Comparison of ENCODE assay signal across 8 mouse cellular contexts in genomic region chr1:69688961-69689360, GRCm38 (mm10). TPM values are rescaled to one million over a fixed set of nuclear protein-coding genes. Genes with fewer than 3 reads are reported as not detected.
A peak's percentile ranks its signal among the peaks of the same experiment; 100 is the strongest.
DNase-seq lines count a peak whose midpoint lies in the region; ATAC-seq and TF ChIP-seq lines count a peak whose summit lies in the region.

No protein-coding gene starts in this region.

- H3K4me1 ChIP-seq in intestine, postnatal 0 days (replicated peaks; ENCODE audit: control insufficient read depth, insufficient read depth, low read length), result no peaks in the 10 kb centered on the region
- peaks cover 23% of the 10 kb centered on the region for H3K4me1 ChIP-seq in midbrain, embryonic 10.5 days
- 0 out of 2 replicates have a peak, but pooled peaks cover 4% of the 10 kb centered on the region for H3K4me1 ChIP-seq in stomach, embryonic 15.5 days

- H3K36me3 ChIP-seq in intestine, postnatal 0 days (ENCODE audit: control insufficient read depth, insufficient read depth), result no peaks in the 10 kb centered on the region
- H3K36me3 ChIP-seq in midbrain, embryonic 10.5 days, result no peaks in the 10 kb centered on the region
- H3K36me3 ChIP-seq in stomach, embryonic 15.5 days, result no peaks in the 10 kb centered on the region

- peak; percentile 4 for DNase-seq in 3134 (ENCODE audit: extremely low read depth, insufficient read length, low spot score)
- DNase-seq in T-cell, adult 2 months (ENCODE audit: low spot score), result peak; percentile 61
- DNase-seq in heart, adult 18-20 months, result peak; percentile 78 to 83
- DNase-seq in left cerebral cortex, postnatal 4 days, result peak; percentile 45
- peak; percentile 66 for DNase-seq in midbrain, embryonic 10.5 days (ENCODE audit: low spot score)

- peak overlapping the region; percentile 81 for H3K4me2 ChIP-seq in intestine, postnatal 0 days (replicated peaks; ENCODE audit: low read depth)
- peak overlapping the region; percentile 37 for H3K4me2 ChIP-seq in stomach, embryonic 15.5 days

- no peak overlapping the region for H3K27ac ChIP-seq in intestine, postnatal 0 days (ENCODE audit: low read depth, low read length)
- H3K27ac ChIP-seq in midbrain, embryonic 10.5 days (replicated peaks), result no peak overlapping the region
- no peak overlapping the region for H3K27ac ChIP-seq in stomach, embryonic 15.5 days

- H3K9me3 ChIP-seq in intestine, postnatal 0 days (ENCODE audit: control insufficient read depth), result no peaks in the 10 kb centered on the region
- no peaks in the 10 kb centered on the region for H3K9me3 ChIP-seq in midbrain, embryonic 10.5 days (replicated peaks)
- no peaks in the 10 kb centered on the region for H3K9me3 ChIP-seq in stomach, embryonic 15.5 days

- 2% methylated on average over 5 of the region's 5 CpGs for WGBS in intestine, postnatal 0 days
- WGBS in midbrain, embryonic 10.5 days, result 0% methylated on average over 5 of the region's 5 CpGs
- WGBS in stomach, embryonic 15.5 days, result 1% methylated on average over 5 of the region's 5 CpGs

- peak; percentile 92 for TF ChIP-seq CTCF in intestine, postnatal 0 days (IDR thresholded peaks at IDR 0.05; ENCODE audit: low read depth)

- no peak overlapping the region for H3K9ac ChIP-seq in intestine, postnatal 0 days (ENCODE audit: low read depth, low read length)
- H3K9ac ChIP-seq in stomach, embryonic 15.5 days, result no peak overlapping the region

- no peaks in the 10 kb centered on the region for H3K27me3 ChIP-seq in intestine, postnatal 0 days (replicated peaks; ENCODE audit: control insufficient read depth, insufficient read depth, low read length)
- H3K27me3 ChIP-seq in midbrain, embryonic 10.5 days (ENCODE audit: low read depth, poor library complexity, severe bottlenecking), result no peaks in the 10 kb centered on the region
- no peaks in the 10 kb centered on the region for H3K27me3 ChIP-seq in stomach, embryonic 15.5 days (replicated peaks)

- intact Hi-C loops in left cerebral cortex, postnatal 4 days (cut with DNase I), result loop anchor here (5.0 kb wide), 2 partner anchors 357 to 447 kb away; no protein-coding TSS in a partner anchor

- H3K4me3 ChIP-seq in intestine, postnatal 0 days (ENCODE audit: low read depth, low read length), result no peak overlapping the region
- H3K4me3 ChIP-seq in midbrain, embryonic 10.5 days, result no peak overlapping the region
- no peak overlapping the region for H3K4me3 ChIP-seq in stomach, embryonic 15.5 days (replicated peaks)

- ATAC-seq in common myeloid progenitor, adult 5-6 weeks (replicated peaks; ENCODE audit: low read depth, poor library complexity, severe bottlenecking), result peak; percentile 72
- no peak for ATAC-seq in intestine, postnatal 0 days
- no peak for ATAC-seq in stomach, embryonic 15.5 days (ENCODE audit: insufficient read depth, low FRiP score, low read depth)

RNA-seq across cellular contexts. Expression of gene Ikzf2, which starts 1.9 kb away (rescaled TPM):
- 34.4 and 35.4 TPM in 2 replicates for total RNA-seq in common myeloid progenitor, adult 5-6 weeks (2017)
- total RNA-seq in heart, adult 18-20 months (2021), result 1 to 10 TPM; 6.3 to 6.8 TPM
- 1.0 TPM in 2 replicates for polyA plus RNA-seq in intestine, postnatal 0 days (2015; fragmentation: Nextera tagmentation; extraction: Ambion mirVana)
- 1 to 10 TPM; 8.3 to 9.8 TPM for total RNA-seq in left cerebral cortex, postnatal 4 days (2021)
- 6.1 and 6.5 TPM in 2 replicates for polyA plus RNA-seq in midbrain, embryonic 10.5 days (2016; fragmentation: Nextera tagmentation; extraction: Ambion mirVana)
- 5.2 and 7.1 TPM in 2 replicates for polyA plus RNA-seq in stomach, embryonic 15.5 days (2015; fragmentation: Nextera tagmentation; extraction: Ambion mirVana)

Comparison
In these comparisons a context has a peak if more than half of its experiments do, and no peak if none do; other contexts are left out.
1. DNase-seq: peak in every context shown above with its lines; median percentile 80 in heart, adult 18-20 months; 66 in midbrain, embryonic 10.5 days; 61 in T-cell, adult 2 months; 45 in left cerebral cortex, postnatal 4 days; 4 in 3134.